Comparison of ENCODE assay signal across 9 mouse cellular contexts in genomic region chr10:78018797-78019203, GRCm38 (mm10). TPM values are rescaled to one million over a fixed set of nuclear protein-coding genes. Genes with fewer than 3 reads are reported as not detected.
DNase-seq lines count a peak whose midpoint lies in the region; ATAC-seq and TF ChIP-seq lines count a peak whose summit lies in the region.
"Had no signal": no experiment of that assay in that cellular context is flagged by ENCODE, and none has a peak within 500 bp of the region (broad histone marks: within the 10 kb centered on the region; RNA-seq: fewer than 3 reads in every experiment).

No protein-coding gene starts in this region.

- no peaks in the 10 kb centered on the region for H3K9me3 ChIP-seq in MEL (replicated peaks; ENCODE audit: insufficient read depth, low read length)
- H3K9me3 ChIP-seq in forebrain, embryonic 12.5 days, result no peaks in the 10 kb centered on the region

- H3K79me2 ChIP-seq in MEL (ENCODE audit: control insufficient read depth, insufficient read depth, low read length, poor library complexity), result no peaks in the 10 kb centered on the region

- H3K27ac ChIP-seq in MEL (ENCODE audit: control insufficient read depth, low read depth, low read length), result peak overlapping the region; percentile 43; the same call in 1 of the 2 replicates
- H3K27ac ChIP-seq in forebrain, embryonic 12.5 days, result no peak overlapping the region
- H3K27ac ChIP-seq: macrophage had no signal

- H3K4me1 ChIP-seq in MEL (ENCODE audit: control insufficient read depth in 1 of 2, insufficient read depth in 2 of 2, low read length in 2 of 2), result peaks cover 0 to 6% of the 10 kb centered on the region in 2 experiments; a peak in 2 of 4 replicates
- H3K4me1 ChIP-seq in forebrain, embryonic 12.5 days, result 0 out of 2 replicates have a peak, but pooled peaks cover 2% of the 10 kb centered on the region

- DNase-seq in MEL (ENCODE audit: low read depth, low spot score), result peak; percentile 94
- peak; percentile 89 for DNase-seq in heart, postnatal 4 days
- peak; percentile 78 to 83 for DNase-seq in layer of hippocampus, postnatal 10 days (ENCODE audit: low spot score in 2 of 2)
- peak; percentile 82 for DNase-seq in lung, postnatal 36 days
- DNase-seq in retina, postnatal 1 day, result peak; percentile 91
- peak; percentile 56 for DNase-seq in urinary bladder, adult 2 months (ENCODE audit: low spot score)

- TF ChIP-seq EP300 in MEL (IDR thresholded peaks at IDR 0.05; ENCODE audit: low read depth in 1 of 2, low read length in 2 of 2), result no peak

- H3K4me2 ChIP-seq in forebrain, embryonic 12.5 days, result peak overlapping the region; percentile 55

- ATAC-seq in cerebellum, adult (ENCODE audit: insufficient number of reproducible peaks, low FRiP score, low TSS enrichment), result peak; percentile 61; the same call in 1 of the 2 replicates
- ATAC-seq in forebrain, embryonic 12.5 days (ENCODE audit: low FRiP score), result peak; percentile 73; the same call in 1 of the 2 replicates

- H3K9ac ChIP-seq in MEL (ENCODE audit: control insufficient read depth, low read depth, low read length, poor library complexity, severe bottlenecking), result peak overlapping the region; percentile 78
- H3K9ac ChIP-seq in forebrain, embryonic 12.5 days, result no peak overlapping the region

- peak; percentile 88 for TF ChIP-seq RAD21 in MEL (IDR thresholded peaks at IDR 0.05; ENCODE audit: low read depth, low read length)

- H3K27me3 ChIP-seq in MEL (ENCODE audit: control insufficient read depth in 1 of 2, insufficient read depth in 2 of 2, low read length in 2 of 2), result no peaks in the 10 kb centered on the region; a peak in 1 of 4 replicates
- no peaks in the 10 kb centered on the region for H3K27me3 ChIP-seq in forebrain, embryonic 12.5 days

- H3K4me3 ChIP-seq in MEL (ENCODE audit: control insufficient read depth in 1 of 2, insufficient read depth in 1 of 2, low read depth in 2 of 2, low read length in 2 of 2), result peak overlapping the region; percentile 36 to 66; a peak in 3 of 4 replicates
- H3K4me3 ChIP-seq in forebrain, embryonic 12.5 days (replicated peaks), result peak overlapping the region; percentile 29

- 15% methylated on average over 19 of the region's 19 CpGs for WGBS in forebrain, embryonic 12.5 days

- TF ChIP-seq CTCF in MEL (IDR thresholded peaks at IDR 0.05 in 2 of 3, conservative IDR thresholded peaks at IDR 0.05 in 1 of 3; ENCODE audit: control insufficient read depth in 1 of 3, insufficient read depth in 1 of 3, low read depth in 2 of 3, low read length in 3 of 3, poor library complexity in 1 of 3, severe bottlenecking in 1 of 3), result peak; percentile 92 to 98 (median 98)

- TF ChIP-seq POLR2A in MEL (IDR thresholded peaks at IDR 0.05; ENCODE audit: control insufficient read depth in 1 of 2, insufficient read depth in 1 of 2, low read depth in 1 of 2, low read length in 2 of 2, poor library complexity in 1 of 2), result peak in 1 of 2 experiments; percentile 48; a peak in 1 of 4 replicates

- no peaks in the 10 kb centered on the region for H3K36me3 ChIP-seq in MEL (ENCODE audit: control insufficient read depth in 1 of 2, insufficient read depth in 2 of 2, low read length in 2 of 2)
- H3K36me3 ChIP-seq in forebrain, embryonic 12.5 days (replicated peaks), result no peaks in the 10 kb centered on the region

TF ChIP-seq in MEL, 35 proteins besides CTCF, POLR2A, EP300 and RAD21 (continues in another document):
- TF ChIP-seq KAT2A (conservative IDR thresholded peaks at IDR 0.05; ENCODE audit: low read depth, low read length) (no peak), BHLHE40 (IDR thresholded peaks at IDR 0.05; ENCODE audit: borderline replicate concordance, low read depth, low read length) (peak; percentile 59; the same call in 1 of the 2 replicates), NELFE (IDR thresholded peaks at IDR 0.05; ENCODE audit: low read depth, low read length) (peak; percentile 51), ZKSCAN1 (IDR thresholded peaks at IDR 0.05; ENCODE audit: low read depth, low read length) (peak; percentile 55), CHD1 (IDR thresholded peaks at IDR 0.05; ENCODE audit: low read depth, low read length) (no peak), MAX (IDR thresholded peaks at IDR 0.05; ENCODE audit: low read length) (peak; percentile 39; the same call in 1 of the 2 replicates), UBTF (IDR thresholded peaks at IDR 0.05; ENCODE audit: borderline replicate concordance, insufficient read depth, low read depth, low read length) (no peak), USF2 (IDR thresholded peaks at IDR 0.05; ENCODE audit: borderline replicate concordance in 1 of 2, insufficient read depth in 1 of 2, low read depth in 1 of 2, low read length in 2 of 2) (no peak), ZNF384 (IDR thresholded peaks at IDR 0.05; ENCODE audit: low read depth, low read length) (no peak), MYC (IDR thresholded peaks at IDR 0.05; ENCODE audit: low read depth, low read length) (no peak), POLR2AphosphoS5 (IDR thresholded peaks at IDR 0.05; ENCODE audit: borderline replicate concordance, low read depth, low read length) (no peak), TAL1 (IDR thresholded peaks at IDR 0.05; ENCODE audit: low read length) (no peak), GATA1 (IDR thresholded peaks at IDR 0.05; ENCODE audit: low read depth, low read length) (peak; percentile 87), MEF2A (IDR thresholded peaks at IDR 0.05; ENCODE audit: extremely low read depth, insufficient replicate concordance, low read depth, low read length, poor library complexity, severe bottlenecking) (no peak), USF1 (IDR thresholded peaks at IDR 0.05; ENCODE audit: low read depth, low read length) (no peak), ETS1 (IDR thresholded peaks at IDR 0.05; ENCODE audit: low read depth, low read length) (peak; percentile 52; the same call in 1 of the 2 replicates), ZMIZ1 (IDR thresholded peaks at IDR 0.05; ENCODE audit: low read depth, low read length) (no peak), RCOR1 (IDR thresholded peaks at IDR 0.05; ENCODE audit: low read depth, low read length) (no peak), GABPA (IDR thresholded peaks at IDR 0.05; ENCODE audit: low read depth, low read length) (no peak), TCF12 (IDR thresholded peaks at IDR 0.05; ENCODE audit: low read depth, low read length) (peak; percentile 47; the same call in 1 of the 2 replicates), CHD2 (IDR thresholded peaks at IDR 0.05; ENCODE audit: low read length) (peak; percentile 49), MYB (IDR thresholded peaks at IDR 0.05; ENCODE audit: low read depth, low read length) (no peak), ZC3H11A (IDR thresholded peaks at IDR 0.05; ENCODE audit: low read depth, low read length) (peak; percentile 77), E2F4 (IDR thresholded peaks at IDR 0.05; ENCODE audit: borderline replicate concordance, low read depth, low read length) (no peak), MXI1 (IDR thresholded peaks at IDR 0.05; ENCODE audit: low read depth, low read length) (peak; percentile 72), MAZ (IDR thresholded peaks at IDR 0.05; ENCODE audit: low read depth, low read length) (peak; percentile 82), HCFC1 (IDR thresholded peaks at IDR 0.05; ENCODE audit: low read depth, low read length) (0 out of 2 replicates have a peak, but pooled peaks have one; percentile 55)

RNA-seq across cellular contexts. Expression of gene Pfkl, which starts 8.9 kb away (rescaled TPM):
- total RNA-seq in MEL (2012; rRNA removed), result 84.8 and 165 TPM in 2 replicates
- 100 to 1,000 TPM in 1 of 2 experiments, not detected in 1; 267 TPM for polyA plus RNA-seq in MEL (2012; ENCODE audit: insufficient read depth in 1 of 2, insufficient read length in 2 of 2, low read depth in 1 of 2, low replicate concordance in 2 of 2, missing spikeins in 1 of 2)
- 134 and 135 TPM in 2 replicates for polyA plus RNA-seq in forebrain, embryonic 12.5 days (2016; fragmentation: Nextera tagmentation; extraction: Ambion mirVana)
- 100 to 1,000 TPM; 118 to 133 TPM for total RNA-seq in heart, postnatal 4 days (2021)
- 100 to 1,000 TPM; 112 to 116 TPM for total RNA-seq in layer of hippocampus, postnatal 10 days (2021)
- 53.7 and 55.3 TPM in 2 replicates for polyA plus RNA-seq in urinary bladder, adult 2 months (2012; rRNA removed)

RNA-seq across cellular contexts. Expression of gene Dnmt3l, which starts 22.9 kb away (rescaled TPM):
- total RNA-seq in MEL (2012; rRNA removed), result not detected in 2 replicates
- not detected for polyA plus RNA-seq in MEL (2012; ENCODE audit: insufficient read depth in 1 of 2, insufficient read length in 2 of 2, low read depth in 1 of 2, low replicate concordance in 2 of 2, missing spikeins in 1 of 2)
- polyA plus RNA-seq in forebrain, embryonic 12.5 days (2016; fragmentation: Nextera tagmentation; extraction: Ambion mirVana), result not detected in 2 replicates
- total RNA-seq in heart, postnatal 4 days (2021), result not detected
- total RNA-seq in layer of hippocampus, postnatal 10 days (2021), result not detected
- polyA plus RNA-seq in urinary bladder, adult 2 months (2012; rRNA removed), result 43.8 and 60.7 TPM in 2 replicates

RNA-seq across cellular contexts. Expression of gene Aire, which starts 24.6 kb away (rescaled TPM):
- total RNA-seq in MEL (2012; rRNA removed), result not detected in 2 replicates
- under 1 TPM in 1 of 2 experiments, not detected in 1; 0.17 TPM for polyA plus RNA-seq in MEL (2012; ENCODE audit: insufficient read depth in 1 of 2, insufficient read length in 2 of 2, low read depth in 1 of 2, low replicate concordance in 2 of 2, missing spikeins in 1 of 2)
- 0.11 and 0.19 TPM in 2 replicates for polyA plus RNA-seq in forebrain, embryonic 12.5 days (2016; fragmentation: Nextera tagmentation; extraction: Ambion mirVana)
- not detected for total RNA-seq in heart, postnatal 4 days (2021)
- under 1 TPM; 0.36 to 0.50 TPM for total RNA-seq in layer of hippocampus, postnatal 10 days (2021)
- 1.0 and 1.7 TPM in 2 replicates for polyA plus RNA-seq in urinary bladder, adult 2 months (2012; rRNA removed)
- polyA plus RNA-seq: macrophage had no signal

RNA-seq across cellular contexts. Expression of gene 1810043G02Rik, which starts 40.5 kb away (rescaled TPM):
- 9.3 and 10.7 TPM in 2 replicates for total RNA-seq in MEL (2012; rRNA removed)
- 10 to 100 TPM in 1 of 2 experiments, not detected in 1; 15.6 TPM for polyA plus RNA-seq in MEL (2012; ENCODE audit: insufficient read depth in 1 of 2, insufficient read length in 2 of 2, low read depth in 1 of 2, low replicate concordance in 2 of 2, missing spikeins in 1 of 2)
- 28.1 and 32.2 TPM in 2 replicates for polyA plus RNA-seq in forebrain, embryonic 12.5 days (2016; fragmentation: Nextera tagmentation; extraction: Ambion mirVana)
- total RNA-seq in heart, postnatal 4 days (2021), result 10 to 100 TPM; 10.5 to 12.6 TPM
- 10 to 100 TPM; 32.7 to 42.5 TPM for total RNA-seq in layer of hippocampus, postnatal 10 days (2021)
- 26.9 and 27.3 TPM in 2 replicates for polyA plus RNA-seq in urinary bladder, adult 2 months (2012; rRNA removed)

RNA-seq across cellular contexts. Expression of gene Trpm2, which starts 48.4 kb away (rescaled TPM):
- total RNA-seq in MEL (2012; rRNA removed), result 5.7 and 7.8 TPM in 2 replicates
- polyA plus RNA-seq in MEL (2012; ENCODE audit: insufficient read depth in 1 of 2, insufficient read length in 2 of 2, low read depth in 1 of 2, low replicate concordance in 2 of 2, missing spikeins in 1 of 2), result 10 to 100 TPM in 1 of 2 experiments, not detected in 1; 18.5 TPM
- polyA plus RNA-seq in forebrain, embryonic 12.5 days (2016; fragmentation: Nextera tagmentation; extraction: Ambion mirVana), result 0.62 and 1.1 TPM in 2 replicates
- total RNA-seq in heart, postnatal 4 days (2021), result 1 to 10 TPM in 1 of 2 experiments, under 1 TPM in 1; 0.33 to 1.0 TPM
- 10 to 100 TPM; 26.0 to 27.3 TPM for total RNA-seq in layer of hippocampus, postnatal 10 days (2021)
- polyA plus RNA-seq in urinary bladder, adult 2 months (2012; rRNA removed), result 0.90 and 1.5 TPM in 2 replicates
